Mouse (Mus musculus) liver, adult 2 months (tissue): ENCODE data around the gene 1700015G11Rik. TPM values are rescaled to one million over a fixed set of nuclear protein-coding genes. Genes with fewer than 3 reads are reported as not detected.
A peak's percentile ranks its signal among the peaks of the same experiment; 100 is the strongest.

Source experiments
- DNase-seq: peaks from one replicate; pipeline ENCODE4 v3.0.0-alpha.2; 2011; ENCODE audit warnings: low read depth, low spot score; ENCODE audit errors: extremely low read depth
- H3K27ac ChIP-seq: fragments of 200-500 bp; replicated peaks from 2 replicates; pipeline ENCODE4 v1.5.1; 2012; ENCODE audit warnings: low read depth, mild to moderate bottlenecking, control low read depth, inconsistent platforms, low read length; ENCODE audit not compliant: insufficient read depth
- H3K27me3 ChIP-seq: fragments of 200-500 bp; 2 replicates; pipeline ENCODE4 v1.6.1; 2012; ENCODE audit warnings: mild to moderate bottlenecking, moderate library complexity, low read length, inconsistent platforms; ENCODE audit not compliant: control insufficient read depth, insufficient read depth
- H3K36me3 ChIP-seq: fragments of 200-500 bp; 2 replicates; pipeline ENCODE4 v1.6.1; 2012; ENCODE audit warnings: low read length, inconsistent platforms; ENCODE audit not compliant: control insufficient read depth, insufficient read depth
- H3K4me1 ChIP-seq: fragments of 200-500 bp; 2 replicates; pipeline ENCODE4 v1.6.1; 2011; ENCODE audit warnings: low read length; ENCODE audit not compliant: control insufficient read depth, insufficient read depth
- H3K4me3 ChIP-seq: fragments of 200-500 bp; 2 replicates; pipeline ENCODE4 v1.5.1; 2011; ENCODE audit warnings: low read depth, mild to moderate bottlenecking, control low read depth, low read length, moderate library complexity; ENCODE audit not compliant: insufficient read depth
- H3K79me2 ChIP-seq: fragments of 200-500 bp; 2 replicates; pipeline ENCODE4 v1.6.1; 2012; ENCODE audit warnings: inconsistent platforms, mild to moderate bottlenecking, low read length, moderate library complexity; ENCODE audit not compliant: control insufficient read depth, insufficient read depth
- H3K9ac ChIP-seq: fragments of 200-500 bp; 2 replicates; pipeline ENCODE4 v1.6.1; 2012; ENCODE audit warnings: low read depth, mild to moderate bottlenecking, control low read depth, inconsistent platforms, low read length
- CTCF ChIP-seq: fragments of 200-500 bp; IDR thresholded peaks from 2 replicates; pipeline ENCODE4 v1.5.1; 2011; ENCODE audit warnings: low read depth, low read length, control low read depth
- POLR2A ChIP-seq: fragments of 200-500 bp; IDR thresholded peaks from 2 replicates; pipeline ENCODE4 v1.6.1; 2011; ENCODE audit warnings: low read length, control low read depth; ENCODE audit not compliant: insufficient read depth; ENCODE audit errors: extremely low read depth
- WGBS: fragments of 180-500 bp; shearing (Covaris S2); methylation state at CpG from one replicate; pipeline ENCODE4 v1.1.7; 2018; 5-methylcytosine and 5-hydroxymethylcytosine counted together
- polyA plus RNA-seq: library from polyadenylated mRNA; depleted of rRNA; stranded (reverse); fragments of >200 nt; gene quantifications from 2 replicates; pipeline ENCODE4 v1.2.3, GENCODE M21; 2012
- total RNA-seq: library from RNA; depleted of rRNA; stranded (reverse); fragments of >200 nt; gene quantifications from 2 replicates; pipeline ENCODE4 v1.2.3, GENCODE M21; 2014

Gene 1700015G11Rik
- total and polyA plus RNA-seq, 2 experiments = not detected

GRCm38 (mm10) chr7:51975181-51975580, 40.3 kb downstream of the 1700015G11Rik start:
- no peak overlapping the region for H3K9ac ChIP-seq
- 66% methylated on average over 6 of the region's 6 CpGs for WGBS
- H3K36me3 ChIP-seq = peaks cover 2% of the 10 kb centered on the region; the same call in 1 of the 2 replicates
- TF ChIP-seq POLR2A (no peak), CTCF (no peak)
- no peaks in the 10 kb centered on the region for H3K27me3 ChIP-seq
- H3K27ac ChIP-seq = no peak overlapping the region
- no peaks in the 10 kb centered on the region for H3K4me1 ChIP-seq
- peak; percentile 33 for DNase-seq
- H3K79me2 ChIP-seq = peaks cover 3% of the 10 kb centered on the region; the same call in 1 of the 2 replicates
- H3K4me3 ChIP-seq = no peak overlapping the region

- 89% methylated on average over 2 of the region's 2 CpGs for WGBS
- Histone ChIP-seq H3K9ac (no peak overlapping the region), H3K36me3 (peaks cover 2% of the 10 kb centered on the region; the same call in 1 of the 2 replicates), H3K27me3 (no peaks in the 10 kb centered on the region), H3K4me1 (no peaks in the 10 kb centered on the region), H3K79me2 (peaks cover 3% of the 10 kb centered on the region; the same call in 1 of the 2 replicates), H3K4me3 (no peak overlapping the region), H3K27ac (no peak overlapping the region)
- no peak for TF ChIP-seq CTCF
- no peak for TF ChIP-seq POLR2A
- no peak for DNase-seq
These were observed 42.0 kb downstream of the 1700015G11Rik start for GRCm38 (mm10) chr7:51973526-51973925.

GRCm38 (mm10) chr7:51973091-51973490, 42.4 kb downstream of the 1700015G11Rik start:
- no peaks in the 10 kb centered on the region for H3K4me1 ChIP-seq
- H3K27ac ChIP-seq = no peak overlapping the region
- no peak for DNase-seq
- H3K4me3 ChIP-seq = no peak overlapping the region
- H3K9ac ChIP-seq = no peak overlapping the region
- peaks cover 2% of the 10 kb centered on the region; the same call in 1 of the 2 replicates for H3K36me3 ChIP-seq
- WGBS = 82% methylated on average over 5 of the region's 5 CpGs
- peaks cover 3% of the 10 kb centered on the region; the same call in 1 of the 2 replicates for H3K79me2 ChIP-seq
- TF ChIP-seq CTCF = no peak
- no peaks in the 10 kb centered on the region for H3K27me3 ChIP-seq

GRCm38 (mm10) chr7:51972252-51972855, 43.2 kb downstream of the 1700015G11Rik start:
- no peak for TF ChIP-seq POLR2A
- TF ChIP-seq CTCF = peak; percentile 50
- peaks cover 3% of the 10 kb centered on the region; the same call in 1 of the 2 replicates for H3K79me2 ChIP-seq
- H3K4me1 ChIP-seq = no peaks in the 10 kb centered on the region
- 42% methylated on average over 6 of the region's 6 CpGs for WGBS
- no peak overlapping the region for H3K4me3 ChIP-seq
- H3K27me3 ChIP-seq = no peaks in the 10 kb centered on the region
- DNase-seq = peak; percentile 38
- no peak overlapping the region for H3K9ac ChIP-seq
- peaks cover 2% of the 10 kb centered on the region; the same call in 1 of the 2 replicates for H3K36me3 ChIP-seq
- H3K27ac ChIP-seq = no peak overlapping the region

DNA sequence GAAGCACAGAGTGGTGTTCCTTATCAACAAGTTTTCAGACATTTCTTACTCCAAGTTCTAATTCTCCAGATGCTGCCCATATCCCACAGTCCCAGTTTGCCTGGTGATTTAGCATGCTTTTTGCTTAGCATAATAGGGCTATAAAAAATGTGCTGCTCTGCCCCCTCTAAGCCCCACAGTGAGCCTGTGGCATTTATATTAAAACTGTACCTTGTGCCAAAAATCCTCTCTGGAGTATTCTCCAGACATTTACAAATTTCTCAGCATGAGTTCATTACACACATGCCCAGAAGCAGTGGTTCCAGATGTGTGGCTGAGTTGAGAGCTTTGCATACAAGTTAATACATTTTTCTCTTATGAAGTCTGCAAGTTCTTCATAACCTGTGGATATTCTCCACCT, 46.1 kb downstream of the 1700015G11Rik start:
- Histone ChIP-seq H3K4me3 (no peak overlapping the region), H3K9ac (no peak overlapping the region), H3K79me2 (peaks cover 3% of the 10 kb centered on the region; the same call in 1 of the 2 replicates), H3K27me3 (no peaks in the 10 kb centered on the region), H3K27ac (no peak overlapping the region), H3K4me1 (no peaks in the 10 kb centered on the region), H3K36me3 (peaks cover 8% of the 10 kb centered on the region)
- no peak for DNase-seq
- TF ChIP-seq CTCF (no peak), POLR2A (no peak)

GRCm38 (mm10) chr7:51967581-51967980, 47.9 kb downstream of the 1700015G11Rik start:
- Histone ChIP-seq H3K4me1 (no peaks in the 10 kb centered on the region), H3K27ac (no peak overlapping the region), H3K36me3 (peaks cover 8% of the 10 kb centered on the region), H3K79me2 (no peaks in the 10 kb centered on the region), H3K27me3 (no peaks in the 10 kb centered on the region), H3K9ac (no peak overlapping the region), H3K4me3 (no peak overlapping the region)
- WGBS = 81% methylated on average over 4 of the region's 4 CpGs
- no peak for DNase-seq
- TF ChIP-seq CTCF (no peak), POLR2A (no peak)
